Mouse (Mus musculus): Measurements from ENCODE around the gene Styxl1.

DNA sequence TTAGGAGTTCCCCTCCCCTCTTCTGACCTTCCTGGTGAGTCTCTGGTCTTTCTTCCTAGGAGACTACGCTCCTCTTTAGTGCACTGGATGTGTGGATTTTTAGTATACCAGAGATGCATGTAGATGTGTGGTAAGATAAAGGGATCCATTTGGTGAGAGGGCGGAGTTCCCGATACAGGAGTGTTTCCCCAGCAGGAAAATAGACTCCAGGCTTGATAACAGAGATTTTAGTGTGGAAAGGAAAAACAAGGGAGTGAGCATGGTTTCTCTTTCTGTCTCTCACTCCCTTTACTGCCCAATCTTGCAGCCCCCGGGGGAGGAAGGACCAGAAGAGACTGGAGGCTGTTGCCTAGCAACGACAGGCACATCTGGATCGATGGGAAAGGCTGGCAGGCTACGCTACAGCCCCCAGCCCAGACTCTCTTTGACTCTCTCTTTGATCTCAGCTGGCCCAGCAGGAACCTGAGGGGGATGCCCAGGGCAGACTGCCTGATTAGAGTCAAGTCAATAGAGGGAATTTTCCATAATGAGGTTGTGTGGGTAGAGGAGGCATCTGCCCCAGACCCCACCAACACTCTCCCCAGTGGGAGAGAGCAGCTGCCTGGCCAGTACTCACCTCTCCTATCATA is 44.2 kb upstream of the Styxl1 start:
- no peak for TF ChIP-seq CHD2 (IDR thresholded peaks at IDR 0.05; ENCODE audit: low read depth, low read length)
- TF ChIP-seq ZC3H11A (IDR thresholded peaks at IDR 0.05; ENCODE audit: borderline replicate concordance, low read depth, low read length): no peak
- TF ChIP-seq MAFK (IDR thresholded peaks at IDR 0.05; ENCODE audit: insufficient read depth, low read depth, low read length): no peak
- no peak for TF ChIP-seq HCFC1 (IDR thresholded peaks at IDR 0.05; ENCODE audit: borderline replicate concordance, insufficient read depth, low read length)
- no peak for TF ChIP-seq ZNF384 (IDR thresholded peaks at IDR 0.05; ENCODE audit: low read depth, low read length)

All from ES-E14 (cell line).